Mouse (Mus musculus) forebrain, embryonic 11.5 days (tissue): ENCODE measurements around the gene Aif1. TPM values are rescaled to one million over a fixed set of nuclear protein-coding genes. Genes with fewer than 3 reads are reported as not detected.

ENCODE experiments used
- ATAC-seq: fragments of 200-750 bp; cut with Nextera tagmentation; replicated peaks from 2 replicates; pipeline ENCODE4 v1.8.0; 2017; ENCODE audit warnings: moderate TSS enrichment; ENCODE audit not compliant: low FRiP score
- DNase-seq: peaks from one replicate; pipeline ENCODE4 v3.0.0-alpha.2; 2017; ENCODE audit warnings: low spot score
- H3K27ac ChIP-seq: fragments of 300-500 bp; sonication (generic); 2 replicates; pipeline ENCODE4 v1.5.1; 2014; ENCODE audit warnings: low read depth, low read length
- H3K27me3 ChIP-seq: fragments of 300-500 bp; sonication (generic); 2 replicates; pipeline ENCODE4 v1.6.1; 2014; ENCODE audit warnings: mild to moderate bottlenecking, low read length, mixed read lengths; ENCODE audit not compliant: control insufficient read depth, insufficient read depth
- H3K36me3 ChIP-seq: fragments of 300-500 bp; sonication (generic); 2 replicates; pipeline ENCODE4 v1.6.1; 2014; ENCODE audit warnings: mild to moderate bottlenecking, low read length, moderate library complexity, mixed read lengths; ENCODE audit not compliant: control insufficient read depth, insufficient read depth
- H3K4me1 ChIP-seq: fragments of 300-500 bp; sonication (generic); replicated peaks from 2 replicates; pipeline ENCODE4 v1.6.1; 2014; ENCODE audit warnings: low read length, mixed read lengths; ENCODE audit not compliant: control insufficient read depth, insufficient read depth
- H3K4me2 ChIP-seq: fragments of 300-500 bp; sonication (generic); 2 replicates; pipeline ENCODE4 v1.6.1; 2014; ENCODE audit warnings: low read depth, mild to moderate bottlenecking, low read length, moderate library complexity, mixed read lengths; ENCODE audit not compliant: severe bottlenecking
- H3K4me3 ChIP-seq: fragments of 300-500 bp; sonication (generic); 2 replicates; pipeline ENCODE4 v1.5.1; 2014; ENCODE audit warnings: low read depth, low read length
- H3K9ac ChIP-seq: fragments of 300-500 bp; sonication (generic); 2 replicates; pipeline ENCODE4 v1.6.1; 2014; ENCODE audit warnings: low read length
- H3K9me3 ChIP-seq: fragments of 300-500 bp; sonication (generic); 2 replicates; pipeline ENCODE4 v1.6.1; 2016; ENCODE audit warnings: low read length, mixed read lengths; ENCODE audit not compliant: control insufficient read depth
- WGBS: fragments of 180-500 bp; shearing (Covaris S2); extraction: QIAGEN DNeasy Blood & Tissue Kit; methylation state at CpG from one replicate; pipeline ENCODE4 v1.1.7; 2014; 5-methylcytosine and 5-hydroxymethylcytosine counted together
- polyA plus RNA-seq: library from polyadenylated mRNA; unstranded; fragments of >200 nt; fragmentation: Nextera tagmentation; extraction: Ambion mirVana; gene quantifications from 2 replicates; pipeline ENCODE4 v1.2.1, GENCODE M21; 2014

The Aif1 gene
- polyA plus RNA-seq, 1 experiment from 2014 or later = 3.5 TPM

DNA sequence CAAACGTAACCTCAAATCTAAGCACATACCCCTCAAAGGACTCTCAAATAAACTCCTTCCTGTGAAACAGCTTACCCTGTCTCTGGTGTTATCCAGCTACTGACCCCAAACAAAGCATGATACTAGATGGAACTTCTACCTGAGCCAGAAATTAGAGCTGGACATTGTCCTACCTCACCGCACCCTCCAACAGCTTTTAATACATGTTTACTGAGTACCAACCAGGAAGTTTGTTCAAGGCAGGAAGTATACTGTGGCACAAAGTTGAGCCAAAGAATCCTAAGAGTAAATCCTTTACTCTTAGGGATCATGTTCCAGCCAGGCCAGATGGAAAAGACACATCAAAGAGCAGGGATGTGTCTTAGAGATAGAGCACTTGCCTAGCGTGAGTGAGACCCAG lies 34.7 kb upstream of the Aif1 start:
- ATAC-seq (no peak), DNase-seq (no peak)
- Histone ChIP-seq H3K36me3 (no peaks in the 10 kb centered on the region), H3K27me3 (no peaks in the 10 kb centered on the region), H3K4me1 (no peaks in the 10 kb centered on the region), H3K27ac (no peak overlapping the region), H3K9me3 (no peaks in the 10 kb centered on the region), H3K4me2 (no peak overlapping the region), H3K4me3 (no peak overlapping the region), H3K9ac (no peak overlapping the region)
- WGBS = 82% methylated on average over 3 of the region's 3 CpGs

DNA sequence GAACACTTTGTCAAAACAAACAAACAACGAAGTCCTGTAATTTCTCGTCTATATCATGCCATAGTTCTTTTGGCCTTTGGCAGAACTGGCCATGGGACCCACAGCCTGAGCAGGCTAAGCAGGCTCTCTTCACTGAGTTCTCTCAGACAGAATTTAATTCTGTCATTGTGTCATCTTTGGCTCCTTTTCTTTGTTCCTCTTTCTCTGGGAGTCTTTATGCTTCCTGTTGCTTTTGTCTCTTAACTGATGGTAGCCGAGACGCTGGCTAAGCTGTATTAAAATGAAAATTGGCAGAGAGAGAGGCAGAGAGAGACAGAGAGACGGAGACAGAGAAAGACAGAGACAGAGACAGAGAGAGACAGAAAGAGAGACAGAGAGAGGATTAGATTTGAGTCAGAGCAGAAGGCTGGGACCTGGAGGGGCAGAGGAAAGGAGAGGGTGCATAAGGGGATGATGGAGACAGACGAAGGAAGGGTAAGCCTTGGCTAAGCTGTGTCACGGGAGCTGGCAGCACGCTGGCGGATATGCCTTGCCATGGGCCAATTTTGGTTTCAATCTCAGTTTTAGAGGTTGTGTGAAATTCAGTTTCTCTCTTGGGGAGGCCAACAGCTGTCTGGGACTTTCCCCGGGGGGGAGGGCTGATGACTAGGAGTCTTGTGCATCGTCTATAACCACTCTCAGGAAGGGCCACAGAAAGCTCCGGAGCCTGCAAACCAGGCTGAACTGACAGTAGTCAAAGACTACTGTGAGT lies 34.1 kb upstream of the Aif1 start:
- H3K27me3 ChIP-seq = no peaks in the 10 kb centered on the region
- H3K9ac ChIP-seq = no peak overlapping the region
- no peaks in the 10 kb centered on the region for H3K4me1 ChIP-seq
- no peak overlapping the region for H3K27ac ChIP-seq
- H3K36me3 ChIP-seq = no peaks in the 10 kb centered on the region
- no peak overlapping the region for H3K4me3 ChIP-seq
- 74% methylated on average over 12 of the region's 12 CpGs for WGBS
- no peaks in the 10 kb centered on the region for H3K9me3 ChIP-seq
- no peak overlapping the region for H3K4me2 ChIP-seq
- ATAC-seq (no peak), DNase-seq (no peak)

DNA sequence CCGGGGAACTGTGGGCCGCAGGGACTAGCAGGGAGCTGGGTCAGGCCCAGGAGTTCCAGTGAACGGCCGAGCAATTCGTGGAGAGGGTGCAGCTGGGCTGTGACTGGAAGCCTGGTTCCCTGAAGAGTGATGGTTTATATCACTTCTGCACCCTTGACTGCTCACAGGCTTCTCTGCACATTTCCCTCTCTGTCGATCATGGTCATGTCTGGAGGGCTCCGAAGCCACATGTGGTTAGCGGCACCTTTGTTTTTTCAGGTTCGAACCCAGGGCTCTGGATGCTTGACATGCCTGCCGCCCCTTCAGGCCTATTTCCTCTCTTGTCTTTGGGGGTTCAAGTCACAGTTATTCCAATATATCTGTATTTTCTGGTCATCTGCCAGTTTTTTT lies 29.5 kb upstream of the Aif1 start:
- Histone ChIP-seq H3K4me2 (no peak overlapping the region), H3K9ac (no peak overlapping the region), H3K27me3 (no peaks in the 10 kb centered on the region; the same call in 1 of the 2 replicates), H3K4me1 (no peaks in the 10 kb centered on the region), H3K9me3 (no peaks in the 10 kb centered on the region), H3K4me3 (no peak overlapping the region), H3K36me3 (no peaks in the 10 kb centered on the region), H3K27ac (no peak overlapping the region)
- 58% methylated on average over 10 of the region's 10 CpGs for WGBS
- no peak for DNase-seq
- no peak for ATAC-seq

- peaks cover 2% of the 10 kb centered on the region for H3K27me3 ChIP-seq
Measured at GRCm38 (mm10) chr17:35204494-35205379, 28.9 kb upstream of the Aif1 start, which contains the start of gene Lta. Lta (minus strand) TSS chr17:35205351.

GRCm38 (mm10) chr17:35202442-35202841 lies 26.6 kb upstream of the Aif1 start:
- Histone ChIP-seq H3K4me1 (no peaks in the 10 kb centered on the region), H3K36me3 (no peaks in the 10 kb centered on the region), H3K27ac (no peak overlapping the region), H3K4me3 (no peak overlapping the region), H3K4me2 (no peak overlapping the region), H3K9me3 (no peaks in the 10 kb centered on the region), H3K27me3 (peaks cover 2% of the 10 kb centered on the region), H3K9ac (no peak overlapping the region)
- WGBS = 87% methylated on average over 4 of the region's 4 CpGs
- ATAC-seq (no peak), DNase-seq (no peak)

More at GRCm38 (mm10) chr17:35204494-35205379, 28.9 kb upstream of the Aif1 start, which contains the start of gene Lta:
- no peak for DNase-seq
- Histone ChIP-seq H3K9me3 (no peaks in the 10 kb centered on the region), H3K4me3 (no peak within 1 kb of the TSS), H3K36me3 (no peaks in the 10 kb centered on the region), H3K4me2 (no peak within 1 kb of the TSS), H3K4me1 (no peaks in the 10 kb centered on the region), H3K9ac (no peak within 1 kb of the TSS), H3K27ac (no peak within 1 kb of the TSS)
- ATAC-seq = no peak
- 28% methylated on average over 20 of the region's 20 CpGs for WGBS

DNA sequence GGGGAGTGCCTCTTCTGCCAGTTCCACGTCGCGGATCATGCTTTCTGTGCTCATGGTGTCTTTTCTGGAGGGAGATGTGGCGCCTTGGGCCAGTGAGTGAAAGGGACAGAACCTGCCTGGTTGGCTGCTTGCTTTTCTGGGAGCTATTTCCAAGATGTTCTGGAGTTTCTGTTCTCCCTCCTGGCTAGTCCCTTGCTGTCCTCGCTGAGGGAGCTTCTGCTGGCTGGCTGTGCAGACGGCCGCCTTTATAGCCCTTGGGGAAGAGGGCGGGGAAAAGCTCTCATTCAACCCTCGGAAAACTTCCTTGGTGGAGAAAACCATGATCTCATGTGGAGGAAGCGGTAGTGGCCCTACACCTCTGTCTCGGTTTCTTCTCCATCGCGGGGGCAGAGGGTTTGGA lies 25.9 kb upstream of the Aif1 start, which contains the start of gene Tnf:
Gene Tnf (minus strand): TSS at position 221 of the 400 bp plus-strand sequence.
- no peak within 1 kb of the TSS for H3K27ac ChIP-seq
- no peak for DNase-seq
- H3K36me3 ChIP-seq = no peaks in the 10 kb centered on the region
- H3K4me3 ChIP-seq = no peak within 1 kb of the TSS
- no peak for ATAC-seq
- no peaks in the 10 kb centered on the region for H3K9me3 ChIP-seq
- H3K9ac ChIP-seq = no peak within 1 kb of the TSS
- no peaks in the 10 kb centered on the region for H3K4me1 ChIP-seq
- peaks cover 2% of the 10 kb centered on the region for H3K27me3 ChIP-seq
- no peak within 1 kb of the TSS for H3K4me2 ChIP-seq
- 41% methylated on average over 13 of the region's 13 CpGs for WGBS

DNA sequence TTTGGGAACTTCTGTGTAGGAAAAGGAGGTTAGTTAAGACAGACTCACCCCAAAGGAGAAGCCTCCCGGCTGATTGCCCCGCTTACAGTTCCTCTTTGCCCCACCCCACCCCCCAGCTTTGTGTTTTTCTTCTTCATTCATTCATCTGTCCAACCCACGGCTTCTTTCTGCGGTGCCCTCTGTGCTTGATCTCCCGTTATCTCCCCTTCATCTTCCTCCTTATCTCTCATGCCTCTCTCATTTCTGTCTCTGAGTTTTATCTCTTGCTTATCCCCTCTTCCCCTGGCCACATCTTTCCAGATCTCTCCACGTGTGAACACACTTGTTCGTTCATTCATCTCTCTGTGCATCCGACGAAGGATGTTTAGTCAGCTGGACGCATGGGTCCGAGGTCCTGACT lies 25.3 kb upstream of the Aif1 start:
- ATAC-seq = no peak
- no peak for DNase-seq
- Histone ChIP-seq H3K4me3 (no peak overlapping the region), H3K27ac (no peak overlapping the region), H3K27me3 (peaks cover 8% of the 10 kb centered on the region), H3K36me3 (no peaks in the 10 kb centered on the region), H3K4me1 (no peaks in the 10 kb centered on the region; the same call in 1 of the 2 replicates), H3K9me3 (no peaks in the 10 kb centered on the region), H3K4me2 (no peak overlapping the region), H3K9ac (no peak overlapping the region)
- 76% methylated on average over 11 of the region's 11 CpGs for WGBS

DNA sequence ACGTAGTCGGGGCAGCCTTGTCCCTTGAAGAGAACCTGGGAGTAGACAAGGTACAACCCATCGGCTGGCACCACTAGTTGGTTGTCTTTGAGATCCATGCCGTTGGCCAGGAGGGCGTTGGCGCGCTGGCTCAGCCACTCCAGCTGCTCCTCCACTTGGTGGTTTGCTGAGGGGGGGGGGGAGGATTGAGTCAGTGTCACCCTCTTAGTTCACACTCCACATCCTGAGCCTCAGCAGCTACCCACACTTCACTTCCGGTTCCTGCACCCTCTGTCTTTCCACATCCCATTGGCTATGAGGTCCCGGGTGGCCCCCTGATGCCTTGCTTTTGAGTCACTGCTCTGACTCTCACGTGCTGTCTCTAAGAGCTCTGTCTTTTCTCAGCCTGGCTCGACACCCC lies 24.5 kb upstream of the Aif1 start:
- H3K9ac ChIP-seq = no peak overlapping the region
- DNase-seq (no peak), ATAC-seq (no peak)
- H3K4me1 ChIP-seq = peaks cover 3% of the 10 kb centered on the region; the same call in 1 of the 2 replicates
- H3K27me3 ChIP-seq = peaks cover 15% of the 10 kb centered on the region
- no peaks in the 10 kb centered on the region for H3K9me3 ChIP-seq
- no peak overlapping the region for H3K4me2 ChIP-seq
- no peaks in the 10 kb centered on the region for H3K36me3 ChIP-seq
- no peak overlapping the region for H3K27ac ChIP-seq
- WGBS = 89% methylated on average over 11 of the region's 11 CpGs
- H3K4me3 ChIP-seq = no peak overlapping the region
